Mouse (Mus musculus) spleen, adult 2 months (tissue): ENCODE results near the gene Fancc.

ENCODE experiments used
- CTCF ChIP-seq: fragments of 200-500 bp; IDR thresholded peaks from 2 replicates; pipeline ENCODE4 v1.5.1; 2011; ENCODE audit warnings: mild to moderate bottlenecking, inconsistent platforms; ENCODE audit not compliant: insufficient read depth, insufficient read length, insufficient replicate concordance; ENCODE audit errors: extremely low read depth
- POLR2A ChIP-seq: fragments of 200-500 bp; IDR thresholded peaks from 2 replicates; pipeline ENCODE4 v1.6.1; 2011; ENCODE audit warnings: low read depth, low read length, inconsistent platforms

- no peak for TF ChIP-seq POLR2A
- no peak for TF ChIP-seq CTCF
Observed at GRCm38 (mm10) chr13:63256146-63256545, 240.9 kb downstream of the Fancc start.
